Mouse (Mus musculus) midbrain, embryonic 13.5 days (tissue): ENCODE results near the gene Ninj2. TPM values are rescaled to one million over a fixed set of nuclear protein-coding genes. Genes with fewer than 3 reads are reported as not detected.
"Not testable (repeated sequence)": the region's sequence is repeated elsewhere in the genome, so short reads cannot be mapped to it uniquely, and the experiment has no call there.

Experiments
- ATAC-seq: fragments of 200-750 bp; cut with Nextera tagmentation; 2 replicates; pipeline ENCODE4 v1.8.0; 2017; ENCODE audit warnings: mild to moderate bottlenecking, moderate TSS enrichment, moderate library complexity
- H3K27ac ChIP-seq: fragments of 300-500 bp; sonication (generic); 2 replicates; pipeline ENCODE4 v1.5.1; 2015; ENCODE audit warnings: inconsistent platforms, mild to moderate bottlenecking, moderate library complexity
- H3K27me3 ChIP-seq: fragments of 300-500 bp; sonication (generic); 2 replicates; pipeline ENCODE4 v1.6.1; 2015; ENCODE audit warnings: mild to moderate bottlenecking, inconsistent platforms
- H3K36me3 ChIP-seq: fragments of 300-500 bp; sonication (generic); 2 replicates; pipeline ENCODE4 v1.6.1; 2015; ENCODE audit warnings: mild to moderate bottlenecking, inconsistent platforms
- H3K4me1 ChIP-seq: fragments of 300-500 bp; sonication (generic); replicated peaks from 2 replicates; pipeline ENCODE4 v1.6.1; 2015; ENCODE audit warnings: inconsistent platforms
- H3K4me2 ChIP-seq: fragments of 300-500 bp; sonication (generic); replicated peaks from 2 replicates; pipeline ENCODE4 v1.6.1; 2015; ENCODE audit warnings: moderate library complexity, mild to moderate bottlenecking, inconsistent platforms
- H3K4me3 ChIP-seq: fragments of 300-500 bp; sonication (generic); replicated peaks from 2 replicates; pipeline ENCODE4 v1.5.1; 2015; ENCODE audit warnings: mild to moderate bottlenecking, inconsistent platforms
- H3K9ac ChIP-seq: fragments of 300-500 bp; sonication (generic); replicated peaks from 2 replicates; pipeline ENCODE4 v1.6.1; 2015; ENCODE audit warnings: mild to moderate bottlenecking, inconsistent platforms
- H3K9me3 ChIP-seq: fragments of 300-500 bp; sonication (generic); 2 replicates; pipeline ENCODE4 v1.6.1; 2016; ENCODE audit warnings: mild to moderate bottlenecking, inconsistent platforms
- whole genome bisulfite sequencing: fragments of 180-500 bp; shearing (Covaris S2); methylation state at CpG from one replicate; pipeline ENCODE4 v1.1.7; 2015; 5-methylcytosine and 5-hydroxymethylcytosine counted together
- polyA plus RNA-seq: library from polyadenylated mRNA; unstranded; fragments of >200 nt; fragmentation: Nextera tagmentation; extraction: Ambion mirVana; gene quantifications from 2 replicates; pipeline ENCODE4 v1.2.1, GENCODE M21; 2015

The Ninj2 gene
- polyA plus RNA-seq, 1 experiment from 2014 or later: not detected

DNA sequence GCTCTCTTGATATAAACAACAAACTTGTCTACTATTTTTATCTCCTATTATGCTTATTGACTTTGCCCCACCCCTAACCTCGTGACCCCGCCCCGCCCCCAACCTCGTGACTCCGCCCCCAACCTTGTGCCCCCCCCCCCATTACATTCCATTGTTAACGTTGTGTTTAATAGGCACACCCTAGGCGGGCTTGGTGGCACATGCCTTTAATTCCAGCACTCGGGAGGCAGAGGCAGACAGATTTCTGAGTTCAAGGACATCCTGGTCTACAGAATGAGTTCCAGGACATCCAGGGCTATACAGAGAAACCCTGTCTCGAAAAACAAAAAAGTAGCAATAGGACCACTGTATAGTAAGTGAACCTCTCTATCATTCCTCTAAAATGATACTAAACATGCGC, 13.6 kb upstream of the Ninj2 start:
- 87% methylated on average over 10 of the region's 10 CpGs for WGBS
- no peak overlapping the region for H3K4me2 ChIP-seq
- no peak overlapping the region for H3K27ac ChIP-seq
- no peaks in the 10 kb centered on the region for H3K9me3 ChIP-seq
- H3K4me3 ChIP-seq: no peak overlapping the region
- no peaks in the 10 kb centered on the region for H3K36me3 ChIP-seq
- no peak for ATAC-seq
- no peak overlapping the region for H3K9ac ChIP-seq
- no peaks in the 10 kb centered on the region for H3K4me1 ChIP-seq
- no peaks in the 10 kb centered on the region for H3K27me3 ChIP-seq

DNA sequence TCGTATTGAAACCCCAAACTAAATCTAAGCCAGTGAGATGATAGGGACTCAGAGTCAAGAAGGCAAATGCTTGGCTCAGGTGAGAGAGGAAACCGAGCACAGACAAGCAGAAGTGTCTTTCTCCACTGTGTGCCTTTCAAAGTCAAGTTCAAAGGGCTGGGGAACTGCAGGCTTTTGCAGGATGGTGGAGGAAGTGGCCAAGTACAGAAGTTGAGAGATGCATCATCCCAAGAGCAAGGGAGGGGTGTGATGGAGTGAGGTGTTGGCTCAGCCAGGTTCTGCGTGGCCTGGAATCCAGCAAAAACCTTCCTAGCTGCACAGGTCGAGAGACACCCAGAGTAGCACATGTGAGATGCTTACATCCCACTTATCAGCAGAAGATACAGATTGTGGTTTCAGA, 11.6 kb upstream of the Ninj2 start:
- Histone ChIP-seq H3K36me3 (no peaks in the 10 kb centered on the region), H3K9me3 (no peaks in the 10 kb centered on the region), H3K4me2 (no peak overlapping the region), H3K27ac (no peak overlapping the region), H3K4me3 (no peak overlapping the region), H3K9ac (no peak overlapping the region), H3K4me1 (no peaks in the 10 kb centered on the region), H3K27me3 (no peaks in the 10 kb centered on the region)
- no peak for ATAC-seq
- WGBS: 84% methylated on average over 4 of the region's 4 CpGs

DNA sequence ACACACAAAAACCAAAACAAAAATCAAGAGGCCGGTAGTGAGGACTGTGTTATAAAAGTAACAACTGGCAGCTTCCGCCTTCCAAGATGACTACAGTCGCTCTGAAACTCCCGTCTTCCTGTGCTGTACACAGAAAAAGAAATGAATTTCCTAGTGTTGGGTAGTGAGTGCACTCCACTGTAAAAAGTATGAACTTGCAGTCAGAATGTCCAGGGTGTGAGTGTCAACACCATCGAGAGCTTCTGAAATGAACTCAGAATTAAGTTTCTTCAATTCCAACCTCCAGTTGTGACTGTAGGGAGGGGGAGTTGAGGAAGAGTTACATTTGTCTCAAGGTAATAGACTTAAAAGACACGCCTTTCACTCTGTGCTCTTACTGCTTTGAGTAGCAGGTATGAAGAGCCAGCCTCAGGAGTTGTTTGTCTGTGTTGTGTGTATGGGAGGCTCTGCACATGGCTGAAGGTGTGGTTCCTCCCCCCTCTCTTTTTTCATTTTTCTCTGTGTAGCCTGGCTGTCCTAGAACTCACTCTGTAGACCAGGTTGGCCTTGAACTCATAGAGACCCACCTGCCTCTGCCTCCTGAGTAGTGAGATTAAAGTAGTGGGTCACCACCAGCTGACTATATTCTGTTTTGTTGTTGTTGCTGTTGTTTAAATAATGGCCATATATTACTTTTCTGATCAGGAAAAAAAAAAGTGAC, 10.7 kb upstream of the Ninj2 start:
- Histone ChIP-seq H3K27ac (no peak overlapping the region), H3K4me3 (no peak overlapping the region), H3K4me2 (no peak overlapping the region), H3K9me3 (no peaks in the 10 kb centered on the region), H3K9ac (no peak overlapping the region), H3K4me1 (no peaks in the 10 kb centered on the region), H3K36me3 (no peaks in the 10 kb centered on the region), H3K27me3 (no peaks in the 10 kb centered on the region)
- ATAC-seq: no peak
- WGBS: 92% methylated on average over 6 of the region's 6 CpGs

DNA sequence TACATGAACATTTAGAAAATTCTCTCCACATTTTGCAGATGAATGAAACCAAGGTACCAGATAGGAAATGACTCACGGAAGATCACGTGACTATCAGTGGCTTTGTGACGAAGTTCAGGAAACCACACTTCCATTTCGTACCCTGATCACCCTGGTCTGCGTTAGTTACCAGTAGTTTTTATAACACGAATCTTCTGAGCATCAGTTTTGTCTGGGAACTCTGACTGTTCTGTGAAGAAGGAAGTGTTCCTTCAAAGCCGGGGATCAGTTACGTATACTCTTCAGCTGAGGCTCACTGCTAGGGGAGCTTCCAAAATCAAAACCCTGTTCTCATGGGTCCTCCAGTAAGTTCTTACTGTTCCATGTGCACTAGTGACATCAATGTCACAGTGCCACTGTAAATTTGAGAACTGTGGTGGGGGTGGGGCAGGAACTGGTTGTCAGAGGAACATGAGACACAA, 10.2 kb upstream of the Ninj2 start:
- 92% methylated on average over 8 of the region's 8 CpGs for WGBS
- Histone ChIP-seq H3K9ac (no peak overlapping the region), H3K27ac (no peak overlapping the region), H3K4me1 (no peaks in the 10 kb centered on the region), H3K9me3 (no peaks in the 10 kb centered on the region), H3K27me3 (no peaks in the 10 kb centered on the region), H3K36me3 (no peaks in the 10 kb centered on the region), H3K4me3 (no peak overlapping the region), H3K4me2 (no peak overlapping the region)
- no peak for ATAC-seq

DNA sequence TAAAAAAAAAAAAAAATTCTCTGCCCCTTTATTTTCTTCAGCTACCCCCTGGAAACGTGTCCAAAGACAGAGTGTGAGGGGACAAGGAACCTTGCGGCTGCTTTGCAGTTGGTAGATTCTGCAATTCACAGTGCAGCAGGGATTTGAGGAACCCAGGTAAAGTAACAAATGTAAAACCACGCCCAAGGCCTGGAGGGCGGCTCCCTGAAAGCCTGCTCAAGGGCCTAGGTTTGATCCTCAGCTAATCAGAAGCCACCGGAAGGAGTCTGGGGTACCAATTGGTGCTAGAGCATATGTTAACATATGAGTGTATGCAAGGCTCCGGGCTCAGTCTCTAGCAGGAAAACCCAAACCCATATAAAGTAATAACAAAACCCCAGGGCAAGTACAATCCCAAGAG, 9.7 kb upstream of the Ninj2 start:
- no peaks in the 10 kb centered on the region for H3K4me1 ChIP-seq
- WGBS: 81% methylated on average over 6 of the region's 6 CpGs
- H3K9me3 ChIP-seq: no peaks in the 10 kb centered on the region
- no peak overlapping the region for H3K4me2 ChIP-seq
- no peaks in the 10 kb centered on the region for H3K27me3 ChIP-seq
- H3K9ac ChIP-seq: no peak overlapping the region
- no peak for ATAC-seq
- H3K36me3 ChIP-seq: no peaks in the 10 kb centered on the region
- no peak overlapping the region for H3K27ac ChIP-seq
- H3K4me3 ChIP-seq: no peak overlapping the region

DNA sequence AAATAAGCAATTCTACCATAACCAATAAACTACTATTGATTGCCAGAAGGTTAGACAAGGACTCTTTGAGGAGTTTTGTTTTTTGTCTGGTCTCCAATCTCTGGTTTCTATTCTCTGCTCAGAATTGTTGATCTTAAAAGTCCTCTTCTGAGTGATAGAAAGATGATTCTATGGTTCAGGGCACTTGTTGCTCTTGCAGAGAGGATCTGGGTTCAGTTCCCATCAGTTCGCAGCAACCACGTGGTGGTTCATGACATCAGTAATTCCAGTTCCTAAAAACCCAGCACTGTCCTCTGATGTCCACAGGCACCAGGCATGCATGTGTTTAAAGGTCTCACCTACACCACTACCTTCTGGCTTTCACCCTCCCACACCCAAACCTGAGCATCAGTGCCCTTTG, 8.2 kb upstream of the Ninj2 start:
- H3K9ac ChIP-seq: no peak overlapping the region
- H3K4me1 ChIP-seq: no peaks in the 10 kb centered on the region
- no peak overlapping the region for H3K27ac ChIP-seq
- H3K9me3 ChIP-seq: no peaks in the 10 kb centered on the region
- no peak overlapping the region for H3K4me3 ChIP-seq
- no peaks in the 10 kb centered on the region for H3K36me3 ChIP-seq
- no peak overlapping the region for H3K4me2 ChIP-seq
- WGBS: 94% methylated on average over 2 of the region's 2 CpGs
- H3K27me3 ChIP-seq: no peaks in the 10 kb centered on the region
- ATAC-seq: no peak

DNA sequence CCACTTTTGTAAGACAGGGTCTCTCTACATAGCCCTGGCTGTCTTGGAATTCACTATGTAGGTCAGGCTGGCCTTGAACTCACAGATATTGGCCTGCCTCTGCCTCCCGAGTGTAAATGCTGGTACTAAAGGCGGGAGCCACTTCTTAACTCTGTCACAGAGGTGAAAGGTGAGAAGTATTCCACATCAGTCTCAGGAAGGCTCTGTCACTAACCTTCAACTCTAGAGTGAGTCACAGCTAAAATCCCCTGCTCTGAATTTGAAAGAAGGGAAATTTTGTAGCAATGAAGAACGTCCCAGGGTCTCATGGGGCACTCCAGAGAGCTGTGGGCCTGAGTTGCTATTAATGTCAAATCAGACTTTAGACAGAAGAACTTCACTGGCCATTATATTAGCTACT, 7.3 kb upstream of the Ninj2 start:
- Histone ChIP-seq H3K4me1 (no peaks in the 10 kb centered on the region), H3K9ac (no peak overlapping the region), H3K36me3 (no peaks in the 10 kb centered on the region), H3K4me2 (no peak overlapping the region), H3K27me3 (no peaks in the 10 kb centered on the region), H3K27ac (no peak overlapping the region), H3K9me3 (no peaks in the 10 kb centered on the region), H3K4me3 (no peak overlapping the region)
- no peak for ATAC-seq
- WGBS: 79% methylated on average over 3 of the region's 3 CpGs

DNA sequence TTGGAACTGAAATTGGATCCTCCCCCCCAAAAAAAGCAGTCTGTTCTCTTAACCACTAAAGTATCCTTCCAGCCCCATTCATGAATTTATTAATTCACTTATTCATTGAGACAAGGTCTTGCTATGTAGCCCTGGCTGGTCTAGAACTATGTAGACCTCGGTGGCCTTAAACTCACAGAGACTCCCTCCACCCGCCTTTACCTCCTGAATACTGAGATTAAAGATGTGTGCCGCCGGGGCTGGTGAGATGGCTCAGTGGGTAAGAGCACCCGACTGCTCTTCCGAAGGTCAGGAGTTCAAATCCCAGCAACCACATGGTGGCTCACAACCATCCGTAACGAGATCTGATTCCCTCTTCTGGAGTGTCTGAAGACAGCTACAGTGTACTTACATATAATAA, 6.1 kb upstream of the Ninj2 start:
- 94% methylated on average over 6 of the region's 8 CpGs for WGBS
- H3K27me3 ChIP-seq, H3K4me3 ChIP-seq, H3K4me2 ChIP-seq, H3K9ac ChIP-seq, H3K36me3 ChIP-seq, ATAC-seq, H3K4me1 ChIP-seq, H3K27ac ChIP-seq, H3K9me3 ChIP-seq: not testable (repeated sequence)

DNA sequence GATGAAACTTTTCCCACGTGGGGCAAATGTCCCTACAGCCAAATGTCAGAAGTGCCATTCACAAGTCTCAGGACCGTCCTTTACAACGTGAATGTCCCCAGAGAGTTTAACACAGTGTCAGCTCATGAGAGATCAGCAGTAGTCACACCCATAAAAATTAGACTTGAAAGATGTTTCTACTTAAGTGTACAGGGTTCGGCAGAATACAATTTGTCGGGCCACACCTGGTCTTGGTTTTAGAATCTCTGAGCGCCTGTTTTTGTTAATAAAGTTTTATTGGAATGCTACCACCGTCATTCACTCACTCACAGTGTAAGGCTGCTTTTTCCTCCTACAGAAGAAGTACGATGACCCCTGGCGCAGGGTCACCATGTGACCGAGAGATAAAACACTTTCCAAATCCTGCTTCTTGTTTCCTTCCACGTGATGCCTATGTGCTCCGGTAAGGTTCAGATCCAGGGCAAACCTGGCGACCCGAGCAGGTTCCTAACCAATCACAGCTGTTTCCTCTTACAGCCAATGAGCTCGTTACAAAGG, 2.4 kb upstream of the Ninj2 start:
- Histone ChIP-seq H3K27ac (no peak overlapping the region), H3K36me3 (no peaks in the 10 kb centered on the region), H3K9me3 (no peaks in the 10 kb centered on the region), H3K4me1 (no peaks in the 10 kb centered on the region; the same call in 1 of the 2 replicates), H3K4me2 (no peak overlapping the region), H3K9ac (no peak overlapping the region), H3K27me3 (no peaks in the 10 kb centered on the region), H3K4me3 (no peak overlapping the region)
- ATAC-seq: no peak
- WGBS: 75% methylated on average over 15 of the region's 15 CpGs

DNA sequence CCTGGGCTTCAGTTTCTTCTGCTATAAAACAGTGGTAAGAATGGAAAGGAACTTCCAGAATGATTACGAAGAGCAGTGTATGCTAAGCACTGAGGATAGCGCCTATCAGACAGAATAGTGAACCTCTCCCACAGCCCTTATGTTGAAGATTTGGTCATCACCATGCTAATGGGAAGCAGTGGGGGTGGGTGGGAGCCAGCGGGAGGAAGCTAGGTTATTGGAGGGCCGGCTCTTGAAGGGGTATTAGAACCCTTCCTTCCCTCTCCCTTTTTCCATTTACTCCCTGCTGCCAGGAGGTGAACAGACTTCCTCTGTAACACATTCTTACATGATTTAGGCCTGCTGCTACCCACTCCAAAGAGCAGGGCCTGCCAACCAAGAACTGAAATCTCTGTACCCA, 1.2 kb upstream of the Ninj2 start:
- Histone ChIP-seq H3K4me2 (no peak overlapping the region), H3K9me3 (no peaks in the 10 kb centered on the region), H3K36me3 (no peaks in the 10 kb centered on the region), H3K27me3 (no peaks in the 10 kb centered on the region), H3K4me1 (no peaks in the 10 kb centered on the region; the same call in 1 of the 2 replicates), H3K4me3 (no peak overlapping the region), H3K9ac (no peak overlapping the region), H3K27ac (no peak overlapping the region)
- no peak for ATAC-seq
- WGBS: 72% methylated on average over 4 of the region's 4 CpGs

DNA sequence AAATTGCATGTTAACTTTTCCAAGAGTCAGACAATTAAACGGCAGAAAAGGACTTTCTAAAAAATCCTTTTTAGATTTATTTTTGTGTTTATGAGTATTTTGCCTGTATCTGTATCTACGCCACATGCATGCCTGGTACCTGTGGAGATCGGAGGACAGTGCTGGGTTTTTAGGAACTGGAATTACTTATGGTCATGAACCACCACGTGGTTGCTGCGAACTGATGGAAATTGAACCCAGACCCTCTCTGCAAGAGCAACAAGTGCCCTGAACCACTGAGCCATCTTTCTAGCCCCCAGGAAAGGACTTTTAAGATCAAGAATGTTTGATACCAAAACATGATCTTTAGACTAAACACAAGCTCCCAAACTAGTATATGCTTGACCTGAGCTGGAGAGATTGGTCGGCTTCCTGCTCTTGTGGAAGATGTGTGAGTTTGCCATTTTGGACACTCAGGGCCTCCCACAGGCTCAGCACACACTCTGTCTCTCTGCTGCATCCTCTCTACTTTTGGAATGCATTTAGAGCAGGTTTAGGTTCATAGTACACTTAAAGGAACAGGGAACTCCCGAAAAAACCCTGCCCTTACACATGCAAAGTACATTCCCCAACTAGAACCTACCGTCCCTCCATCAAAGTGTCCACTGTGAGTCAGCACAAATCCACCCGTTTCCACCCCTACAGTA, 1.1 kb downstream of the Ninj2 start:
- Histone ChIP-seq H3K27me3 (no peaks in the 10 kb centered on the region), H3K4me2 (no peak overlapping the region), H3K36me3 (no peaks in the 10 kb centered on the region), H3K4me1 (no peaks in the 10 kb centered on the region; the same call in 1 of the 2 replicates), H3K9me3 (no peaks in the 10 kb centered on the region), H3K4me3 (no peak overlapping the region), H3K27ac (no peak overlapping the region), H3K9ac (no peak overlapping the region)
- 89% methylated on average over 9 of the region's 9 CpGs for WGBS
- no peak for ATAC-seq

DNA sequence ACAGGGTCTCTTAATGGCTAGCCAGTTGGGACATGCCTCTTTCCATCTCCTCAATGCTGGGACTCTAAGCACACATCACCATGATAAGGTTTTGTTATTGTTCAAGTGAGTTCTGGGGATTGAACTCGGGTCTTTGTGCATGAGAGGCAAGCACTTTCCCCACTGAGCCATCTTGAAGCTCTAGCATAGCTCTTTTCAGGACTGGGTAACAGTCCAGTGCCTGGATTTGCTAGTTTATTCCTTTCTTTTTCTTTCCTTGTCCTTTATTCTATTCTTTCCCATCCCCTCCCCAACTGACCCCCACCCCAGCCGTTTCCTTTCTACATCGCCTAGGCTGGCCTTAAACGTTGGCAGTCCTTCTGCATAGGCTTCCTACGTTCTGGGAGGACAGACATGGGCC, 1.9 kb downstream of the Ninj2 start:
- no peak overlapping the region for H3K9ac ChIP-seq
- H3K36me3 ChIP-seq: no peaks in the 10 kb centered on the region
- H3K4me3 ChIP-seq: no peak overlapping the region
- no peak overlapping the region for H3K27ac ChIP-seq
- H3K9me3 ChIP-seq: no peaks in the 10 kb centered on the region
- H3K4me1 ChIP-seq: no peaks in the 10 kb centered on the region; the same call in 1 of the 2 replicates
- H3K4me2 ChIP-seq: no peak overlapping the region
- WGBS: 82% methylated on average over 5 of the region's 5 CpGs
- H3K27me3 ChIP-seq: no peaks in the 10 kb centered on the region
- no peak for ATAC-seq
